ENCODE assay signal across 27 mouse cellular contexts in genomic region chr7:130307036-130307435, GRCm38 (mm10).
DNase-seq lines count a peak whose midpoint lies in the region; ATAC-seq lines count a peak whose summit lies in the region.
"Had no signal": no experiment of that assay in that cellular context is flagged by ENCODE, and none has a peak within 500 bp of the region (broad histone marks: within the 10 kb centered on the region; RNA-seq: fewer than 3 reads in every experiment).

No protein-coding gene starts in this region.

- 0 out of 2 replicates have a peak overlapping the region, but pooled peaks have one; percentile 49 for H3K27ac ChIP-seq in kidney, embryonic 15.5 days
- no peak overlapping the region for H3K27ac ChIP-seq in intestine, embryonic 15.5 days
- H3K27ac ChIP-seq in intestine, embryonic 16.5 days (ENCODE audit: low read length), result no peak overlapping the region
- H3K27ac ChIP-seq: embryonic facial prominence, embryonic 10.5 days; embryonic facial prominence, embryonic 13.5 days; forebrain, embryonic 13.5 days; heart, embryonic 15.5 days; hindbrain, embryonic 15.5 days had no signal

- H3K4me2 ChIP-seq in kidney, embryonic 15.5 days, result no peak overlapping the region
- no peak overlapping the region for H3K4me2 ChIP-seq in intestine, embryonic 15.5 days (replicated peaks)
- no peak overlapping the region for H3K4me2 ChIP-seq in intestine, embryonic 16.5 days (ENCODE audit: low read depth, low read length)
- H3K4me2 ChIP-seq: embryonic facial prominence, embryonic 13.5 days; forebrain, embryonic 13.5 days; heart, embryonic 12.5 days; heart, embryonic 15.5 days; hindbrain, embryonic 15.5 days had no signal

- no peak for ATAC-seq in kidney, embryonic 15.5 days (replicated peaks; ENCODE audit: low FRiP score)
- peak; percentile 59 for ATAC-seq in intestine, embryonic 15.5 days
- ATAC-seq in intestine, embryonic 16.5 days, result peak; percentile 81
- ATAC-seq: activated CD4-positive, CD25-positive, alpha-beta regulatory T cell, adult 4 months; CD4-positive, CD25-positive, alpha-beta regulatory T cell, adult 4 months; forebrain, embryonic 13.5 days; forebrain, embryonic 16.5 days had no signal

- WGBS in kidney, embryonic 15.5 days, result 86% methylated on average over 3 of the region's 3 CpGs
- WGBS in intestine, embryonic 15.5 days, result 83% methylated on average over 3 of the region's 3 CpGs
- 75% methylated on average over 3 of the region's 3 CpGs for WGBS in intestine, embryonic 16.5 days

- H3K9ac ChIP-seq in kidney, embryonic 15.5 days, result no peak overlapping the region
- H3K9ac ChIP-seq in intestine, embryonic 15.5 days, result no peak overlapping the region
- H3K9ac ChIP-seq in intestine, embryonic 16.5 days (ENCODE audit: low read depth, low read length), result no peak overlapping the region
- H3K9ac ChIP-seq: embryonic facial prominence, embryonic 13.5 days; forebrain, embryonic 13.5 days; heart, embryonic 12.5 days; heart, embryonic 15.5 days; hindbrain, embryonic 15.5 days had no signal

- no peaks in the 10 kb centered on the region for H3K9me3 ChIP-seq in kidney, embryonic 15.5 days (replicated peaks)
- H3K9me3 ChIP-seq in intestine, embryonic 15.5 days, result no peaks in the 10 kb centered on the region
- no peaks in the 10 kb centered on the region for H3K9me3 ChIP-seq in intestine, embryonic 16.5 days (ENCODE audit: control insufficient read depth, low read length)
- H3K9me3 ChIP-seq: embryonic facial prominence, embryonic 10.5 days; embryonic facial prominence, embryonic 13.5 days; forebrain, embryonic 13.5 days; heart, embryonic 12.5 days; heart, embryonic 15.5 days; hindbrain, embryonic 15.5 days had no signal

- no peaks in the 10 kb centered on the region for H3K27me3 ChIP-seq in kidney, embryonic 15.5 days
- H3K27me3 ChIP-seq in intestine, embryonic 15.5 days (replicated peaks), result no peaks in the 10 kb centered on the region
- no peaks in the 10 kb centered on the region for H3K27me3 ChIP-seq in intestine, embryonic 16.5 days (replicated peaks; ENCODE audit: control insufficient read depth, insufficient read depth, low read length)
- H3K27me3 ChIP-seq: embryonic facial prominence, embryonic 13.5 days; forebrain, embryonic 13.5 days; hindbrain, embryonic 15.5 days had no signal

- DNase-seq in kidney, adult 9 months, result no peak
- no peak for DNase-seq in frontal cortex, postnatal 36 days (ENCODE audit: low spot score in 2 of 2)
- DNase-seq in ovary, postnatal 36 days (ENCODE audit: low spot score), result no peak
- DNase-seq: adrenal gland, adult 8-10 months; adrenal gland, postnatal 25 days; cerebellum, adult 11-12 months; cerebellum, adult 8-10 months; cerebellum, postnatal 10 days; cerebellum, postnatal 36 days; embryo, embryonic 11 days; gastrocnemius, postnatal 25 days; heart, adult 18-20 months; heart, postnatal 10 days; heart, postnatal 36 days had no signal

- H3K36me3 ChIP-seq in kidney, embryonic 15.5 days, result no peaks in the 10 kb centered on the region
- no peaks in the 10 kb centered on the region for H3K36me3 ChIP-seq in intestine, embryonic 15.5 days
- H3K36me3 ChIP-seq in intestine, embryonic 16.5 days (ENCODE audit: control insufficient read depth, insufficient read depth, low read length), result no peaks in the 10 kb centered on the region
- H3K36me3 ChIP-seq: embryonic facial prominence, embryonic 10.5 days; embryonic facial prominence, embryonic 13.5 days; heart, embryonic 12.5 days; heart, embryonic 15.5 days; hindbrain, embryonic 15.5 days had no signal

- no peak overlapping the region for H3K4me3 ChIP-seq in kidney, embryonic 15.5 days (replicated peaks)
- H3K4me3 ChIP-seq in intestine, embryonic 15.5 days (replicated peaks), result no peak overlapping the region
- no peak overlapping the region for H3K4me3 ChIP-seq in intestine, embryonic 16.5 days (ENCODE audit: low read length)
- H3K4me3 ChIP-seq: embryonic facial prominence, embryonic 10.5 days; embryonic facial prominence, embryonic 13.5 days; erythroblast, embryonic 14.5 days; forebrain, embryonic 13.5 days; heart, embryonic 12.5 days; heart, embryonic 15.5 days; hindbrain, embryonic 15.5 days had no signal

- peaks cover 22% of the 10 kb centered on the region for H3K4me1 ChIP-seq in kidney, embryonic 15.5 days
- no peaks in the 10 kb centered on the region for H3K4me1 ChIP-seq in intestine, embryonic 15.5 days (replicated peaks)
- H3K4me1 ChIP-seq in intestine, embryonic 16.5 days (ENCODE audit: control insufficient read depth, insufficient read depth, low read length), result peaks cover 9% of the 10 kb centered on the region; the same call in 1 of the 2 replicates
- H3K4me1 ChIP-seq: embryonic facial prominence, embryonic 10.5 days; forebrain, embryonic 13.5 days; hindbrain, embryonic 15.5 days had no signal
